Mouse (Mus musculus): ENCODE data around the gene C1s2.
"Not testable (repeated sequence)": the region's sequence is repeated elsewhere in the genome, so short reads cannot be mapped to it uniquely, and the experiment has no call there.

Gene C1s2

DNA sequence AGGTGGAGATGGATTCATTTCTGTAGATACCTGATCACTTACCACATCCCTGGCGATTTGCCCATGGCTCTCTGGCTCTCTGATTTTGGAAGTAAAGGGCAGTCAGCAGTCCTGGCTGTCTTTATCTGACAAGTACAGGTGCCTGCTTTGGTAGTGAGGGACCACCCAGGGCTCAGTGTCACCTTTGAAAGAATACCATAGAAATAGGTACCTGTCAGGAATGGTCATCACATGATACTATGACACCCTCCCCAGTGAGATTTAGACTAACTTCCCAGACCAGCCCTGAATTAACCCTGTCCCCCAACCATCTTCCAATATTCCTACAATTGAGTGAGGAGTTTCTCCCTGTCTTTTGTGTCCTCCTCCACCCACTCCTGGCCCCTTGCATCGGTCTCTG is at the start of gene C1s2:
Gene C1s2 (minus strand): TSS at position 101 of the 400 bp plus-strand sequence.
- not testable (repeated sequence) for DNase-seq (ENCODE audit: low read depth, low spot score)

DNA sequence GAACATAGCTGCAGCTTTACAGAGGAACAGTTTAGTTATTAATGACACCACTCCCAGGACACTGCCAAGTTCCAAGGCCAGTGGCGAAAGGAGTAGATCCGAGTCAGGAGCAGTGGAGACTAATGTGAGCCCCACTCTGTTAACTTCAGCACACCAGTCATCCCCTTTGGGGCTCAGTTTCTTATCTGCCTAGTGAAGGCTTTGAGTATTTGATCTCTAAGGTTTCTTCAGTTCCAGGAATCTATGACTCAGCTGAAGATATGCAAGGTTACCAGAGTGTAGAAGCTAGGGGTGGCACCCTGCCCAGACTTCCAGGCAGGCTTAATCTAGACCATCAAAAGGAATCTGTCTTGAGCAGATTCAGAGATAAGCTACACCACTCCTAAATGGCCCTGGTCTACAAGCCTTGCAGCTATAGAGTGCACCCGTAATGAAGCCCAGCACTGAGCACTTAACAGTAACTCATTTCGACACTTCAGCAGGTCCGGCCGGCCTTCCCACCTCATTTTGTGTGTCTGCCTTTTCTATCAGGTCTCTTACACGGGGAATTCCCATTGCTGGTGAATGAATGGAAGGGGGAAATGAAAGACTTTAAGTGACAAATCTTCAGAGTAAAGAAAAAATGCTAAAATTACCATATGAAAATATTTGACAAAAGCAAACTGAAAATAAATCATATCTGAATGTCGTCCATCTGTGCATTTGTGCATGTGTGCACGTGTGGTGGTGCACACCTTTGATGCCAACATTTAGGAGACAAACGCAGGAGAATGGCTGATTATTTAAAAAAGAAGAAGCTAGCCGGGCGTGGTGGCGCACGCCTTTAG is 47.9 kb upstream of the C1s2 start:
- no peak for DNase-seq (ENCODE audit: low read depth, low spot score)

DNA sequence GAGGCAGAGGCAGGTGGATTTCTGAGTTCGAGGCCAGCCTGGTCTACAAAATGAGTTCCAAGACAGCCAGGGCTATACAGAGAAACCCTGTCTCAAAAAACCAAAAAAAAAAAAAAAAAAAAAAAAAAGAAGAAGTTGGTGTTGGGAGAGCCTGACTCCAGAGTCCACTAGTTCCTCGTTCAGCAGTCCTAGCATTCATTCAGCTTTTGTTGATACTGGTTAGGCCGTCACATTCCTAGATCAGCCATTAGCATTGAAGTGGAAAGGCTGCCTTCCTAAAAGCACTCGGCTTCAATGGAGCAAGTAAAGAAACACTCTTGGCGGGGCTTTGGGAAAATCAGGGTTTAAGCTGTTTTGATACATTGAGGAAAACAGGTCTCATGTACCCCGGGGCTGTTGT is 46.4 kb upstream of the C1s2 start:
- DNase-seq (ENCODE audit: low read depth, low spot score) = not testable (repeated sequence)

DNA sequence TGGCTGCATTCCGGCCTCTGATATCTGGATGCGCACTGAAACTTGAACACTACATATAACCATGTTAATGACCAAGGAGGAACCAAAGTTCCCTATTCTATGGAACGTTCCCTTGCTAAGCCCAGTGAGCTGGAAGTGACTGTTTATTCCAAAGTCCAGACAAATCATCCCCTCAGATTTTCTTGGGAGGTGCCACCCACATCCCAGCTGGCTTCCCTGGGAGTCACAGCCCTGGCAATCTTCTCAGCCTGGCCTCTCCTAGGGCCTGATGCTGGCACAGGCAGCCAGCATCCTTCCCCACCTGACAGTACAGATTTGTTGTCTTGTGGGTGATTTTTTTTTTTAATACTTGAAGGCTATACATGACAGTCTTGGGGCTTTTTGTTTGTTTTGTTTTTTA is 43.6 kb upstream of the C1s2 start:
- DNase-seq (ENCODE audit: low read depth, low spot score) = no peak

DNA sequence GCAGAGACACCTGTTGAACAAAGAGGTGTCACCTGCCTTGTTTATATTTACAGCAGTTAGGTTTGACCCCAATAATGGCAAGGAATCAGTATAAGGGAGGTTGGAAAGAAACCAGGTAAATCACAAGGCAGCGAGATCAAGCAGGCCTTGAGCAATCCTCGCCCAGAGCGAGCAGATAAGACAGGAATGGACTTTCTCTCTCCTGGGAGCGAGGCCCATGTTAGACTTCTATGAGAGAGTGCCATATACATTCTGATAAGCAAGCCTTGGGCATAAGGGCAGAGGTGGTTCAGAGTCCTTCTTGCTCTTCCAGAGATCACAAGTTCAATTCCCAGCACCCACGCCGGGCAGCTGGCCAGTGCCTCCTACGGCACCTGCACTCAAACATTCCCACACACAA is 42.9 kb upstream of the C1s2 start:
- DNase-seq (ENCODE audit: low read depth, low spot score) = no peak

DNA sequence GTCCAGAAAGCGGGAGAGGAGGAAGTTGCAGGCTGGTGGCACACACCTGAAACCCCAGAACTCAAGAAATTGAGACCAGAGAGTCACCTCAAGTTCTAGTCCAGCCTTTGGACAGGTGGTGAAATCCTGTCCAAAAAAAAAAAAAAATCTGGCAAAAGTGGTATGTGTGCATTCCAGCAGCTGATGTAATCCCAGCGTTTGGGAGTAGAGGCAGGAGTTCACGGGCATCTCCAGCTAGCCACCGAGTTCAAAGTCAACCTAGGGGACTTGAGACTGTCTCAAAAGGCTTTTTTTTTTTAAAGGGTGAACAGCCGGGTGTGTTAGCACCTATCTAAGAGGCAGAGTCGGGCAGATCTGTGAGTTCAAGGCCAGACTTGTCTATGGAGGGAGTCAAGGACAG is 40.3 kb upstream of the C1s2 start:
- DNase-seq (ENCODE audit: low read depth, low spot score) = no peak

DNA sequence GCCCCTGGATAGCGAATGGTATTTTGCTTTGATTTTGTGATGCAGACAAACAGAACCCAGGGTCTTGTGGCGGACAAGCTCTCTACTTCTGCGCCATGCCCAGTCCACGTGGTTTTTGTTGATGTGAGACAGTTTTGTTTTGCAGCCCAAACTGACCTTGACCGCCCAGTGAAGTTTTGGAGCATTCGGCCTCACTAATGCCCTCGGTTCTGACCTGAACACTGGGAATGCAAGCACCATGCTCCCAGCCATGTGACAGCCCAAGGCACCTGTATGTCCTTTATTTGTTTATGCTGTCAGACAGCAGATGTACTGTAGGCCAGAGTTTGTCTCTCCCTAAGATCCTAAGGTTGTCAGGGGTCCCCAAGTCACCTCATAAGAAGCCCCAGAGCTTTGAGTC is 38.7 kb upstream of the C1s2 start:
- DNase-seq (ENCODE audit: low read depth, low spot score) = no peak

DNA sequence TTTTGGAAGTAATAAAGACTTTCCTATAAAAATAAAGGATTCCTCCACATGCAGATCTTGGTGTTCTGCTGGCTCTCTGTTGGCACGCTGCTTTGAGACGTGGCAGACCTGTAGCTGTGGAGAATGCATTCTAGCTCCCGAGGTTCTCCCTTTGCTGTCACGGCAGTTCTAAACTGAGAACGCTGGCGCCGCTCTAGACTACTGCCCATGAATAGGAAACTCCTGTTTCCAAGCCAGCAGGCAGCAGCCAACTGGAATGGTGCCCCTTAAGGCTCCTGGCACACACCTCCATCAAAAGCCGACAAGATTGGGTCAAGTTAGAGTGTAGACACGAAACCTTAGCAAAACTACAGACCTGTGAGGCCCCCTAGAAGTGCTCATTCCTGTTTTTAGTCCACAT is 37.7 kb upstream of the C1s2 start:
- DNase-seq (ENCODE audit: low read depth, low spot score) = no peak

DNA sequence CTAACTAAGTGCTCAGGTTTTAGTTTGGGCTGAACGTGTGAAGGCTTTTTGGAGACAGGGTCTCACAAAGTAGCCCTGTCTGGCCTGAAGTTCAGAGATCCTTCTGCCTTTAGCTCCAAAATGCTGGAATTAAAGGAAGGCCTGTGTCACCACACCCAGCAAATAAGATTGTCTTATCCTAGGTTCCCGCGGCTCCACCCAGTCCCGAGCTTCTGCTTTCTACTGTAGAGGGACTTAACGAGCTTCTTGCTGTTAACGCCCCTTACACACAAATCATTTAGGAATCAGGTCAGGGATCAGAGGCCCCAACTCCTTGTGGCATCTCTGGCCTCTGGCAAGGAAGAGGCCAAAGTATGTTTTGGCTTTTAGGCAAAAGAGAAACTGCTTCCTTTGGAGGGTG is 36.2 kb upstream of the C1s2 start:
- DNase-seq (ENCODE audit: low read depth, low spot score) = no peak

DNA sequence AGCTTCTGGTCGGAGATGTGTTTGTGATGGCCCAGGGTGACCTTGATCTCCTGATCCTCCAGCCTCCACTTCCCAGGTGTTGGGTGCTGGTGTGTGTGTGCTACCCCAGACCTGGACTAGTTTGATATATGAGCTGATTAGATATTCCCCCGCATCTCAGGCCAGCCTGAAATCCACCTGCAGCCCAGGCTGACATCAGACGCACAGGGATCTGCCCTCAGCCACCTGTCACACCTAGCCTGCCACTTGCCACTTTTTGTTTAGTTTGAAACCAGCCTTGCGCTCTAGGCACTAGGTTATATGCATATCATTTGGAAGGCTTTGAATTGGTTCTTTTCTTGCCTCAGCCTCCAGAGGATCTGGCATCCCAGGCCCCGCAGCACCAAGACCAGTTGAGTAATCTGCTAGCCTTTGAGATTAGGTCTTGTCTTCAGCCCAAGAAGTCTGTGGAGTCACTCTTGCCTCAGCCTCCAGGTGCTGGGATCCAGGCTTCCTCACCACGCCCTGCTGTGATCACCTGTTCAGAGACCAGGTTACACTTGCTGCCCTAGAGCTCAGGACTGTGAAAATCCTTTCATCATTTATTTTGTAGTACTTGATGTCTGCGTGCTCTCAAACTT is 34.5 kb upstream of the C1s2 start:
- no peak for DNase-seq (ENCODE audit: low read depth, low spot score)

DNA sequence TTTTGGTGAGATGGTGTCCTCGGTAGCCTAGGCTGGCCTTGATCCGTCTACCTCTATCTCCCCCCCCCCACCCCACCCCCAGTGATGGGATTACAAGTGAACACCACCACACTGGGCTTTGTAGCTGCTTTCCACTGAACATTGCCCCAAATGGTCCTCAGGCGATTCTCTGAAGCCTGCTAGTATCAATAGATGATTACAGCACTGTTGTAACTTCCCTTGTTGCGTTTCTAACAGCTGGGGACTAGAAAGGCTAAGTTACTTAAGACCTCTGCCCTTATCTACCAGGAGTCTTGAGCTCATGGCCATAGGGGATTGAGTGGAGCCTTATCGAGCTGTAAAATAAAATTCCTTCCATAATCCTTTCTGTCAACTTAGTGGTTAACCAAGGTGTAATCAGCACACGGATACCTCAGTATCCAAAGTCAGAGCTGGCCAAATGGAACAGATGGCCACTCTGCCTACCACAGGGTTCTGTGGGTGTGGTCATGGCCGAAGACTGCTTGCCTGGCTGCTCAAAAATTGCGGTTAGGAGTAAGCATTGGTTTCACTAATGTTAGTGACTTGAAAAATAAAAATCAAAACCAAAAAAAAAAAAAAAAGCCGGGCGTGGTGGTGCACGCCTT is 33.5 kb upstream of the C1s2 start:
- DNase-seq (ENCODE audit: low read depth, low spot score) = no peak

DNA sequence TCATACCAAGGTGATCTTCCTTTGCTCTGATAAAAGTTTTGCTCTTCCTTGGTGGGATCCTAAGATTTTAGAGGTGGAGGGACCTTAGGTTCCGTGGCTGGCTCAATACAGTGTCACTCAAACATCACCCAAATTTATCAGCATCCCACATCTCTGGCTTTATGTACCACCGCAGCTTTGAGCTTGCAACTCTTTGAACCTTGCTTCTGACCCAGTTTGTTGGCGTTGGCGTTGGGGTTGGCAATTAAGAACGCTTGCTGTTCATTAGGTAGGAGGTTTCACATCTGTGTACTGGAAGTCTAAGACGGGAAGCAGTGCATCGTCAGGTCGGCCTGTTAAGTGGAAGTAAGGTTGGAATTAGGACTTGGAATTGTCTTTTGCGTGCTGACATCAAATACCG is 29.1 kb upstream of the C1s2 start:
- no peak for DNase-seq (ENCODE audit: low read depth, low spot score)

DNA sequence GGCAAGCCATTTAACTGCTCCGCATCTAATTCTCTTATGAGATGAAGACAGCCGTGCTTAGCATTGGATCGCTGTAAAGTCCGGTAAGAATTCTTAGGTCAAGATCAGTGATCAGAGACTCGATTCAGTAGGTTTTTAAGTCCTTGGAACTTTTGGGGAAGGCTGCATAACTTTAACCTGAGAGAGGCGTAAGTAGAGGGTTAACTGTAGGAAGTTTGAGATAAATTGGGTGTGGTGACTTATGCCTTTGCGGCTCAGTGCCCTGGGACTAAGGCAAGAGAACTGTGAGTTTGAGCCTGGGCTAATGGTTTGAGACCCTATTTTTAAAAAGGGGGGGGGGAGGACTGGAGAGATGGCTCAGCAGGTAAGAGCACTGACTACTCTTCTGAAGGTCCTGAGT is 28.4 kb upstream of the C1s2 start:
- DNase-seq (ENCODE audit: low read depth, low spot score) = no peak

DNA sequence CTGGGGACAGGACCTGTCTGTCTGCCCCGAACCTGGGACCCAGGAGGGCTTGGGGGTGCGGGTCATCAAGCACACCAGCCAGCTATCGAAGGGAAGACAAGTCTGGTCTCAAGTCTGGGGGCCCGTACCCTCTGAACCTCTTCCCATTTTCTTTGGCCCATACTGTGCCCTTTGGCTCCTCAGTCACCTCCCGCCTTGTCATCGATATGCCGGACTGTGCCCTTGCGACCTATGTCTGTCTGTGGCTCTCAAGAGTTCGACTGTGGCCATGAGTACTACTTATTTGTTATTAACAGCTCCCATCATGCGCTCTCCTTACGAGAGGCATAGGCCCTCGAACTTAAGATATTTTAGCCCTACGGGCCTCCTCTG is 27.5 kb upstream of the C1s2 start:
- no peak for DNase-seq (ENCODE audit: low read depth, low spot score)

DNA sequence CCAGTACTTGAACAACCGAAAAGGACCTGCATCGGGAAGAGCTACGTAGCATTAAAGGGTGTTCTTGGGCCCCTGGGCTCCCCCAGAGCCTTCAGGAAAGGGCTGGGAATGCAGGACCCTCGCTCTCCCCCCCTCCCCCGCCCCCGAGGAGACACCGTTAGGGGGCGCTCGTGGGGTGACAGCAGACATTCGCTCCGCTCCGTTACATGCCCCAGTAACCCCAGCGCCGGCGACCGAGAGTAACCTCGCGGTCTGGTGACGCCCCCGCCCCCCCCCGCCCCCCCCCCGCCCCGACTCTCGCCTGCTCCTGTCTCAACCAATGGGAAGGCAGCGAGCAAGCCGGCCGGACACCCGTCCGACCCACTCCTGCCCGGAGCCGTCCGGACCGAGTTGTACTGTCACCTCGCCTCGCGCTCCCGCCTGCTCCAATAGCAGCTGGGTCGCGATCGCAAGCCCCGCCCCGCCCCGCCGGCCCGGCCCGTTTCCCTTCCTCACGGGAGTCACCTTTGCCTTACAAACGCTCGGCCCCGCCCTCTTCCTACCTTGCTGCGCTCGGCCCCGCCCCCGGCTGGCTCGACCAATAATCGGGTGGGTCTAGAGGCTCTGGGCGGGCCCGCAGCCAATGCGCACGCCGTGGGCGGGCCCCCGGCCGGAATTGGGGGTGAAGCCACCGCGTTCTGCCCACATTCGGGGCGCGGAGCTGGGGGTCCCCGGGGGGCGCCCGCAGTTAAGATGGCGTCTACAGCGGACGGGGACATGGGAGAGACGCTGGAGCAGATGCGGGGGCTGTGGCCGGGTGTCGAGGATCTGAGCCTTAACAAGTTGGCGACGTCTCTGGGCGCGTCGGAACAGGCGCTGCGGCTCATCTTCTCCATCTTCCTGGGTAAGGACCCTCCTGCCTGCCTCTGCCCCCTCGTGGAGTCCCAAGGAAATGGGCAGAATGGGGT is 26.9 kb upstream of the C1s2 start, which contains the start of gene Lpcat3:
Gene Lpcat3 (plus strand): TSS at position 551 of the 947 bp plus-strand sequence.
- DNase-seq (ENCODE audit: low read depth, low spot score) = peak; percentile 94

DNA sequence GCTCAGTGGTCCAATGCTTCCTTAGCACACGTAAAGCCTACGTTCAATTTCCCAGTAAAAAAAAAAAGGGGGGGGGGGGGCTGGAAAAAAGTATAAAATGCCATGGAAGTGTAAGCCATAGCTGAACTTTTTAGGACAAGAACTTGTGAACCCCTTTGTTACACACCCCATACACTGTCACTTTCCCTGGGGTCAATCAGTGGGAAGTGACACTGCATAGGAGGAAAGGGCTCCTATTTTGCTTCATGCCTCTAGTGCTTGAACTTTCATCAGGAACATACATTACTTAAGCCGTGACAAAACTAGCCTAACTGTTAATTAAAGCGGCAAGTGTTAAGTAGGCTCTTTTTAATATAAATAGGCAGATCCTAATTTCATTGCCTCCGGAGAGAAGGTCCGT is 26.1 kb upstream of the C1s2 start:
- no peak for DNase-seq (ENCODE audit: low read depth, low spot score)

DNA sequence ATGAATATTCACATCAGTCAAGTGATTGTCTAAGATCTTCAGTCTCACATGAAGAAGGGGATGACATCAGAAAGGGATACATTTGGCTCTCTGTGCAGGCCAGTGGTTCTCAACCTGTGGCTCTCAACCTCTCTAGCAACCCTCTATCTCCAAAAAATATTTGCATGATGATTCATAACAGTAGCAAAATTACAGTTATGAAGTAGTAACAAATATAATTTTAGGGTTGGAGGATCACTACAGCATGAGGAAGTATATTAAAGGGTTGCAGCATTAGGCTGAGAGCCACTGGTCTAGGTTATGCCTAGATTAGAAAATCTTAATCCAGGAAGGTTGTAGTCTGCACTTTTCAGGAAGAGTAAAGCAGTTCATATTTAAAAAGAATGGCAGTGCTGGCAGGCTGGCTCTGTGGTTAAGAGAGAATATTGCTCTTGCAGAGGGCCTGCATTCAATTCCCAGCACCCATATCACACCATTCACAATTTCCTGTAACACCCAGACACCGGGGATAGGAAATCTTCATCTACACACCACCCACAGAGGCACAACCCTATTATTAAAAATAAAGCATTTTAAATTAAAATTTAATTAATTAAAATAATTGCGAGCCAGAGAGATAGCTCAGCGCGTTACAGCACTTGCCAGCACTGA is 25.4 kb upstream of the C1s2 start:
- DNase-seq (ENCODE audit: low read depth, low spot score) = no peak

DNA sequence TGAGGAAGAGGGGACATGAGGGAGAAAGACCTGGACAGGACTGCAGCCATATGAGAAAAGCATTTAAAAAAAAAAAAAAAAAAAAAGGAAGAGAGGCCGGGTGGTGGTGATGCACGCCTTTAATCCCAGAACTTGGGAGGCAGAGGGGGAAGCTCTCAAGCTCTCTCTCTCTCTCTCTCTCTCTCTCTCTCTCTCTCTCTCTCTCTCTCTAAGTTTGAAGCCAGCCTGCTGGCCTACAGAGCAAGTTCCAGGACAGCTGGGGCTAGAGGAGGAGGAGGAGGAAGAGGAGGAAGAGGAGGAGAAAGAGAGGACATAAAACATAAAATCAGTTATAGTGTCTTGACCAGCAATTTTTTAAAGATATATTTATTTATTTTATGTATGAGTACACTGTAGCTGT is 22.2 kb upstream of the C1s2 start:
- no peak for DNase-seq (ENCODE audit: low read depth, low spot score)

DNA sequence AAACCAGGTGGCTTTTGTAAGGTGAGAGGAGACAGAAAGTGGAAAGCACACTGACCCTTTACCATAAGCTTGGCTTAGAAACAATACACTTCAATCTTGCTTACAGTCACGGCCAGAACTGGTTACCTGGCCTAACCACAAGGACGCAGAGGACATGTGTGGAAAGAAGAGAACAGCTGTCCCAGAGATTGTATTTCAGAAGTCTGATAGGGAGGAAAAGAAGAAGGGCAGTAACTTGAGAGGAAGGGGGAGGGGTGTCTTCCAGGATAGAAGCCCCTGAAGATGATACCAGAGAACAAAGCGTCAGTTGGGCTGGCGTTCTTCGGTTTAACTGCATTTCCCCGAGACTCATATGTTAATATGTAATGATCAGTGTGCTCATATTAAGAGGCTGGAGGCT is 20.0 kb upstream of the C1s2 start:
- DNase-seq (ENCODE audit: low read depth, low spot score) = no peak

DNA sequence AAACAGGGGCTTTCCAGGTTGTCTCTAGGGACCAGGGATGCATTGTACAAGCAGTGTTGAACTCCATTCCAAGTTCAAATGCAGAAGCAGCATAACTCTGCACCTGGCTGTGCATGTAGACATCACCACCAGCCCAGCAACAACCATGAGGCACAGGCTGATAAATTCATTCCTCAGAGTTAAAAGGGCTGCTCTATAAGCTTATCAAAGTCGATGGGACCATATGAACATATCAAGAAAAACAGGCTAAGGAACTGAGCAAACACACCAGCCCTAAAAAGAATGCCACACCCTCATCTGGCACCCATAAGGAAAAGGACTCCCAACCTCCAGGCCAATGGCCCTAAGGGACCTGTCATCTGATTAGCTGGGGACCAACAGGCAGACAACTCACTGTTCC is 10.5 kb upstream of the C1s2 start:
- DNase-seq (ENCODE audit: low read depth, low spot score) = no peak

DNA sequence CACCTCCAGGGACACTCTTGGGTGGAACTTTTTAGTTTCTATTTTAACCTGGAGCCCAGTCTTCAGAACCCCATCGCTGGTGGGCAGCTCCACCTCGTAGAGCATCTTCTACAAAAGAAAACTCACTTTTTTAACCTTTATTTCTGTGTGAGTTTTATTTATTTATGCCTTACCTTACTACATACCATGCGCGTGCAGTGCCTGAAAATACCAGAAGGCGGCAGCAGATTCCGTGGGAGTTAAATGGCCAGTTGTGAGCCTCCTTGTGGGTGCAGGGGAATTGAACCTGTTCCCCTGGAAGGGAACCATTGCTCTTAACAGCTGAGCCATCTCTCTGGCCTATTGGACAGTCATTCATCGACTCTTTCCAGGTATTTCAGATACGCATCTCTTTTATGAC is 5.1 kb upstream of the C1s2 start:
- DNase-seq (ENCODE audit: low read depth, low spot score) = peak; percentile 18
